Mouse (Mus musculus): ENCODE results near the gene Ldlrap1.

DNA sequence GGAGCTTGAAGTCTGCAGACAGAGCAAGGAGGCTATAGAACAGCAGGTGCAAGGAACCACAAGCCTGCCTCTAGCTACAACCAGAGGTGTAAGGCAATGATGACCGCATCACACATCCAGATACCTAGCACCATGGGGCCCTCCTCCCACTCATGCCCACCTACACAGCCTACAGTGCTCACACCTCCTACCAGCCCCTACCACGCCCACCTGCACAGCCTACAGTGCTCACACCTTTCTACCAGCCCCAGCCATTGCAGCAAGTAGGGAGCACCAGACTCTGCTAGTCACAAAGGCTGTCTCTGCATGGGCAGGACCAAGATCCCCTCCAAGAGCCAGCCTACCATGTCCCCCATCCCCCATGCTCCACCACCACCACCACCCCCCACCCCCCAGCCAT, 66.9 kb downstream of the Ldlrap1 start:
- TF ChIP-seq EP300 (IDR thresholded peaks at IDR 0.05; ENCODE audit: low read depth): no peak
- TF ChIP-seq CTCF (IDR thresholded peaks at IDR 0.05; ENCODE audit: low read depth): no peak

Measured in heart, postnatal 0 days (tissue).